Mouse (Mus musculus) heart, postnatal 0 days (tissue): ENCODE results near the gene Prmt8.

Experiments
- CTCF ChIP-seq: IDR thresholded peaks from 2 replicates; pipeline ENCODE4 v1.5.1; 2016; ENCODE audit warnings: antibody characterized with exemption, control low read depth, low read depth
- EP300 ChIP-seq: IDR thresholded peaks from 2 replicates; pipeline ENCODE4 v1.6.1; 2016; ENCODE audit warnings: antibody characterized with exemption, low read depth

DNA sequence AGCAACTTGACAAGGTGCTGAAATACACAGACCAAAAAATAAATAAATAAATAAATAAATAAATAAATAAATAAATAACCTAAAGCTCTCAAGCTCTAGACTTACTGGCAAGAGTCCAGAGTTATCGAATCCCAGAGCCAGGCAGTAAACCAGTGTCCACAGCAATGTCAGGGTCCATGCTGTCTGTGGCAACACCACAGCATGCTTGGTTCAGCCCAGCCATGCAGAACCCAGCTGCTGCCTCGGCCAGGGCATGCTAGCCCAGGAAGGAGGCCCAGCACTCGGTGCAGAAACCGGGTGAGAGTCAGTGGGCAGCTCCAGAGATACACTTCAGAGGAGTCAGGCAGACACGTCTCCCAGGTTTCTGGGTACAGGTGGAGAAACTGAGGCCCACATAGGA is 29.4 kb downstream of the Prmt8 start:
- TF ChIP-seq CTCF (no peak), EP300 (no peak)
